Mouse (Mus musculus): ENCODE results near the gene Slc26a10. TPM values are rescaled to one million over a fixed set of nuclear protein-coding genes. Genes with fewer than 3 reads are reported as not detected.

The Slc26a10 gene
- total RNA-seq, 2 experiments from 2014 or later = 21.9 to 25.4 TPM

DNA sequence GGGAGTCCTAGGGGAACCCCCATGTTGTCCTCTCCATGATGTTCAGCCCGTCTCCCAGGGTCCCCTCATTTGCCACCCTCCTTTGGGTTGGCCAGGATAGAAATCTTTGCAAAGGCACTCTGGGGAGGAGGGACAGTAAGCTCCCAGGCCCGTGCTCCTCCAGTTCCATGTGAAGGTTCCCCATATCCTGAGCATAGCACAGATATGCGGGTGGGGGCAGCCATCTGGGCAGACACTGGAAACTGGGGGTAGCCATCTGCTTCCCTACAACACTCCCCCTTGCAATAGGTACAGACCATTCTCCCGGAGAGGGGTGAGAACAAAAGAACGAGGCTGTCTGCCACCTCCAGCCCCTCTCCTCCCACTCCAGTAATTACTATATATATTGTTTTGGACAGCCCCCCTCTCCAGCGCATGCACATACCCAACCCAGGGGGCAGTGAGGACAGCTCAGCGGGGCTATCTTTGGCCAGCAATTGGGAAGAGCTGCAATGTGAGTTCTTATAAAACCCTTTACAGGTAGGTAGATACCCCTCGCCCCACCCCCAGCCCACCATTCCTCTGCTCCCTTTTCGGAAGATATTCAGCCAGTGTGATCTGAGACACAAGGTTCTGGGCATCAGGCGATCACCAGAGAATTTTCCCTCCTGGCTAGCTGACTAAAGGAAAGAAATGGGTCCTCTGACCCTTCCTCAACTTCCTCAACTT is 7.1 kb upstream of the Slc26a10 start:
- Histone ChIP-seq H3K27ac (peak overlapping the region; percentile 94), H3K4me3 (peak overlapping the region; percentile 67)
- TF ChIP-seq CTCF (conservative IDR thresholded peaks at IDR 0.05) = no peak
- peak; percentile 87 to 89 for DNase-seq (ENCODE audit: low spot score in 2 of 2)

GRCm38 (mm10) chr10:127186451-127186850 is 6.0 kb upstream of the Slc26a10 start:
- peak overlapping the region; percentile 94 for H3K27ac ChIP-seq
- H3K4me3 ChIP-seq = no peak overlapping the region
- TF ChIP-seq CTCF (conservative IDR thresholded peaks at IDR 0.05) = peak; percentile 67
- no peak for DNase-seq (ENCODE audit: low spot score in 2 of 2)

DNA sequence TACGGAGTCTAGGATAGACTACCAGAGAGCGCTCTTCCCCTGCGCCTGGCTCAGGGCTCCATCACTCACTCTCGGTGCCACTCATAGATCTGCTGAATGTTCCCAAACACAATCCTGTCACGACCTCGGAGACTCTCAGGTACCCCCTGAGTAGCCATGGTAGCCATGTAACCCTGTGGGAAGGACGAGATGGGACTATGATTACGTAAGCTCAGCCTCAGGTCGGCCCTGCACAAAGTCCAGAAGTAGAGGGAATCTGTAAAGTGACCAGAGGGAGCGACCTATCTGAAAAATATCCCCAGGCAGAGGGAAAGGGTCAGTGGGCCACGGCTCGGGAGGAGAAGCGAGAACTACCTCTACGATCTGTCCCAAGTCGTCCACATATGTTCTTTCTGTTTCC is 5.1 kb upstream of the Slc26a10 start:
- TF ChIP-seq CTCF (conservative IDR thresholded peaks at IDR 0.05) = no peak
- Histone ChIP-seq H3K27ac (peak overlapping the region; percentile 43), H3K4me3 (no peak overlapping the region)
- no peak for DNase-seq (ENCODE audit: low spot score in 2 of 2)

DNA sequence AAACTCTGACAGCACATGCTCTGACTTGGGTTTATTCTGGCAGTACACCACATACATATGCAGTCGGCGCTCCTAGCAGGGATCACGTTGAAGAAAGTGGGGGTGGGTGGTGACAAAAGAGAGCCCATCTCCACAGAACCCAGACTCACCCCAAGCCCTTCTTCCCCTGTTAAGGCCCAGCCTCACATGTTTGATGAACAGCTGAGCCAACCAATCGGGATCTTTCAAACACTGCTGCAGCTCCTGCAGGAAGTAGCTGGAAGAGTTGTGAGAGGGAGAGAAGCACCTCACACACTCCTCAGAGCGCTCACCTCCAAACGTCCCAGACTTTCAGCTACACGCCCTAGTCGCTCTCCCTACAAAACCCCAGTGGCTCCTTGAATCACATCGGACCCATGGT is 4.7 kb upstream of the Slc26a10 start:
- peak overlapping the region; percentile 43 for H3K27ac ChIP-seq
- no peak overlapping the region for H3K4me3 ChIP-seq
- no peak for TF ChIP-seq CTCF (conservative IDR thresholded peaks at IDR 0.05)
- DNase-seq (ENCODE audit: low spot score in 2 of 2) = no peak

- no peak for TF ChIP-seq CTCF (conservative IDR thresholded peaks at IDR 0.05)
- Histone ChIP-seq H3K4me3 (no peak overlapping the region), H3K27ac (peak overlapping the region; percentile 28; the same call in 1 of the 2 replicates)
- no peak for DNase-seq (ENCODE audit: low spot score in 2 of 2)
Measured at GRCm38 (mm10) chr10:127183759-127184158, 3.3 kb upstream of the Slc26a10 start.

- Histone ChIP-seq H3K27ac (peak overlapping the region; percentile 39; the same call in 1 of the 2 replicates), H3K4me3 (no peak overlapping the region)
- TF ChIP-seq CTCF (conservative IDR thresholded peaks at IDR 0.05) = no peak
- no peak for DNase-seq (ENCODE audit: low spot score in 2 of 2)
Measured at GRCm38 (mm10) chr10:127182624-127183023, 2.2 kb upstream of the Slc26a10 start.

DNA sequence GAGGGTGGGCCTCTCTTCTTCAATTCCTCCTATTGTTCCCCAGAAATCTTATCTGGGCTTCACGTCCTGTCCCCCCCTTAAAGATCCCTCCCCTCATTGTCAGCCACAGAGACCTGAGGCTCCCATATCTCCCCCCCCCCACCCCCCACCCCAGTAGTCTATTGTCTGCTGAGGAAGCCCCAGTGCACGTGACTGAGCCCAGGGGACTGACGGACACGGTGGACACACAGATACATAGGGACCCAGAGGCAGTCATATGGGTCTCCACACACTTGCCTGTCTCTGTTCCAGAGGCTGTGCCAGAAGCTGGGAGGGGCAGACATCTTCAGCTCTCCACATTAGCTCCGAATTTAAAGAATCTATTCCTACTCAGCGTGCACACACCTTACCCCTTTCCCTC is 1.1 kb upstream of the Slc26a10 start:
- TF ChIP-seq CTCF (conservative IDR thresholded peaks at IDR 0.05) = no peak
- Histone ChIP-seq H3K4me3 (no peak overlapping the region), H3K27ac (peak overlapping the region; percentile 89)
- no peak for DNase-seq (ENCODE audit: low spot score in 2 of 2)

GRCm38 (mm10) chr10:127180695-127181047 is 226 bp upstream of the Slc26a10 start:
- peak overlapping the region; percentile 89 for H3K27ac ChIP-seq
- H3K4me3 ChIP-seq = no peak overlapping the region
- DNase-seq (ENCODE audit: low spot score in 2 of 2) = no peak
- TF ChIP-seq CTCF (conservative IDR thresholded peaks at IDR 0.05) = no peak

DNA sequence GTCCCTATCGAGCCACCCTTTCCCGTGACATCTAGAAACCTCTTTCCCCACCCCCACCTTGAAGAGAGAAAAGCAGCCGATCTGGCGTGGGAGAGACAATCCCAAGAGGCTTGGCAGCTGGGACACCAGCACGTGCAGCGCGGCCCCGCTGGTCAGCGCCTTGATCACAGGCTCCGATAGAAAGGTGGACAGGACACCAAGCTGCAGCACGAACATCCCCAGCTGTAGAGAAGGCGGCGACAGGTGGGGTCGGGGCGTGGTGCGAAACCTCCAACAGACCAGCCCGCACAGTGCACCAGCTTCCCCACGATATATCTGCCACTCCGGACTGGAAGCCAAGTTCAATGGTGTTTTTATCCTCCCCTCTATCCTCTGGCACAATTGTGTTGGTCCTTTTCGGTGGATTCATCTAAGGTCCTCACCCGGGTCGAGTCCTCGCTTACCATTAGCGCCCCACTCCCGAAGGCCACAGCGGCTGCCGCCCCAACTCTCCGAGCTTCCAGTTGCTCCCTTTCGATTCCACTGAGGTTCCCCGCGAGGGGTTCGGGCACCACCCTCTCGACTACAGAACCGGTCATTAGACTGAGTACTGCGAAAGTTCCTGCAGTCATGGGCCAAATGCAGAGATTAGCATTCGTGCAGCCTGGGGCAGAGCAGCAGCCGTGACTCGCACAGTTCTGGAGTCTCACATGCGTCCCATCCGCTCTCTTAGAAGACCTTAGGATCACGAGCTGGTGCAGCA is 2.0 kb downstream of the Slc26a10 start:
- peak overlapping the region; percentile 62 for H3K4me3 ChIP-seq
- TF ChIP-seq CTCF (conservative IDR thresholded peaks at IDR 0.05) = no peak
- H3K27ac ChIP-seq = peak overlapping the region; percentile 89
- no peak for DNase-seq (ENCODE audit: low spot score in 2 of 2)

GRCm38 (mm10) chr10:127177719-127178118 is 2.7 kb downstream of the Slc26a10 start:
- Histone ChIP-seq H3K27ac (peak overlapping the region; percentile 89), H3K4me3 (peak overlapping the region; percentile 62)
- TF ChIP-seq CTCF (conservative IDR thresholded peaks at IDR 0.05) = peak; percentile 94
- DNase-seq (ENCODE audit: low spot score in 2 of 2) = peak; percentile 77 to 84

GRCm38 (mm10) chr10:127177235-127177634 is 3.2 kb downstream of the Slc26a10 start:
- TF ChIP-seq CTCF (conservative IDR thresholded peaks at IDR 0.05) = no peak
- H3K27ac ChIP-seq = peak overlapping the region; percentile 23; the same call in 1 of the 2 replicates
- DNase-seq (ENCODE audit: low spot score in 2 of 2) = no peak
- H3K4me3 ChIP-seq = no peak overlapping the region

GRCm38 (mm10) chr10:127176756-127177155 is 3.7 kb downstream of the Slc26a10 start:
- no peak for TF ChIP-seq CTCF (conservative IDR thresholded peaks at IDR 0.05)
- DNase-seq (ENCODE audit: low spot score in 2 of 2) = no peak

GRCm38 (mm10) chr10:127176228-127176627 is 4.2 kb downstream of the Slc26a10 start:
- peak; percentile 64 for TF ChIP-seq CTCF (conservative IDR thresholded peaks at IDR 0.05)
- H3K27ac ChIP-seq = no peak overlapping the region
- no peak overlapping the region for H3K4me3 ChIP-seq
- no peak for DNase-seq (ENCODE audit: low spot score in 2 of 2)

More at GRCm38 (mm10) chr10:127176756-127177155, 3.7 kb downstream of the Slc26a10 start:
- no peak overlapping the region for H3K27ac ChIP-seq
- no peak overlapping the region for H3K4me3 ChIP-seq

Data from layer of hippocampus, adult 2 months (tissue).